Mouse (Mus musculus) midbrain, embryonic 15.5 days (tissue): ENCODE measurements around the gene Eif4g3. TPM values are rescaled to one million over a fixed set of nuclear protein-coding genes. Genes with fewer than 3 reads are reported as not detected.

Experiments
- ATAC-seq: fragments of 200-750 bp; cut with Nextera tagmentation; replicated peaks from 2 replicates; pipeline ENCODE4 v1.8.0; 2017; ENCODE audit warnings: moderate TSS enrichment
- H3K27ac ChIP-seq: fragments of 300-500 bp; sonication (generic); 2 replicates; pipeline ENCODE4 v1.5.1; 2015; ENCODE audit warnings: mild to moderate bottlenecking, inconsistent platforms
- H3K27me3 ChIP-seq: fragments of 300-500 bp; sonication (generic); replicated peaks from 2 replicates; pipeline ENCODE4 v1.6.1; 2015; ENCODE audit warnings: inconsistent platforms
- H3K36me3 ChIP-seq: fragments of 300-500 bp; sonication (generic); replicated peaks from 2 replicates; pipeline ENCODE4 v1.6.1; 2015; ENCODE audit warnings: inconsistent platforms
- H3K4me1 ChIP-seq: fragments of 300-500 bp; sonication (generic); 2 replicates; pipeline ENCODE4 v1.6.1; 2015; ENCODE audit warnings: inconsistent platforms
- H3K4me2 ChIP-seq: fragments of 300-500 bp; sonication (generic); 2 replicates; pipeline ENCODE4 v1.6.1; 2015; ENCODE audit warnings: inconsistent platforms, mild to moderate bottlenecking, moderate library complexity
- H3K4me3 ChIP-seq: fragments of 300-500 bp; sonication (generic); 2 replicates; pipeline ENCODE4 v1.5.1; 2015; ENCODE audit warnings: mild to moderate bottlenecking, inconsistent platforms
- H3K9ac ChIP-seq: fragments of 300-500 bp; sonication (generic); 2 replicates; pipeline ENCODE4 v1.6.1; 2015; ENCODE audit warnings: mild to moderate bottlenecking, inconsistent platforms
- H3K9me3 ChIP-seq: fragments of 300-500 bp; sonication (generic); 2 replicates; pipeline ENCODE4 v1.6.1; 2016; ENCODE audit warnings: inconsistent platforms
- WGBS: fragments of 180-500 bp; shearing (Covaris S2); methylation state at CpG from one replicate; pipeline ENCODE4 v1.1.7; 2015; ENCODE audit warnings: mixed read lengths; 5-methylcytosine and 5-hydroxymethylcytosine counted together
- polyA plus RNA-seq: library from polyadenylated mRNA; unstranded; fragments of >200 nt; fragmentation: Nextera tagmentation; extraction: Ambion mirVana; gene quantifications from 2 replicates; pipeline ENCODE4 v1.2.1, GENCODE M21; 2015

Eif4g3 gene
- polyA plus RNA-seq, 1 experiment from 2014 or later = 58.5 TPM

DNA sequence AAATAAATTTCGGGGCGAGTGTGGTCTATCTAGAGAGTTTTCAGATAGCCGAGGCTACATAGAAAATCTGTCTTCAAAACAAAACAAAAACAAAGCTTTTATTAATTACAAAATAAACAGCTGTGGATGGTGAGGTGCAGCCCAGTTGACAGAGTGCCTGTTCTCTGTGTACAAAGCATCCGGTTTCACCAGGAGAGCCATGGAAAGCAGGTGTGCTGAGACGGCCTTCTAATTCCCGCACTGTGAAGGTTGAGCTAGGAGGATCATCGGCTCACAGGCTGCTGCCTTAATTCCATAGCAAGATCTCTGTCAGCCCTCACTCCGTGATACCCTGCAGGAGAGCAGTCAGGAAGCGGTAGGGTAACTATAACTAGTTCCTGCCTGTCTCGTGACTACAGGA is 109.0 kb downstream of the Eif4g3 start:
- no peak for ATAC-seq
- WGBS = 80% methylated on average over 10 of the region's 10 CpGs
- Histone ChIP-seq H3K27me3 (no peaks in the 10 kb centered on the region), H3K9me3 (no peaks in the 10 kb centered on the region), H3K27ac (0 out of 2 replicates have a peak overlapping the region, but pooled peaks have one; percentile 18), H3K4me2 (no peak overlapping the region), H3K36me3 (peaks cover 25% of the 10 kb centered on the region), H3K4me1 (peaks cover 2% of the 10 kb centered on the region; the same call in 1 of the 2 replicates), H3K9ac (no peak overlapping the region), H3K4me3 (no peak overlapping the region)

DNA sequence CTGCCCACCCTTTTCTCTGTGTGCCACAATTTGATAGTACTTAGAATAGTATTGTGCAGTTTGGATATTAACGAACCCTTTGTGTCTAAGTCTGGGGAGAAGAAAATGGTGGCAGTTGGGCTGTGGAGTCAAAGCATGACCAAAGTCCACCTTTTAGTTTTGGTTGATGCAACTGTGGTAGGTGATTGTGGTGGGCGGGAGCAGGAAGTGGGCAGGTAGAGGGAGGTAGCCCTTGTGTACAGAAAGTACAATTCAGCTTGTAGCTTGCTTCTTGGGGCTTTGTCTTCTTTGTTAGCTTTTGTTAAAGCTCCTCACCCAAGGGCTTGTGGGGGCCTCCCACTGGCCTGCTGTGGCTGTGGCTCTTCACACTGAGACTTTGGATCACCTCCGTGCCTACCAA is 109.6 kb downstream of the Eif4g3 start:
- Histone ChIP-seq H3K4me3 (no peak overlapping the region), H3K9ac (no peak overlapping the region), H3K36me3 (peaks cover 20% of the 10 kb centered on the region), H3K9me3 (no peaks in the 10 kb centered on the region), H3K4me2 (no peak overlapping the region), H3K4me1 (peaks cover 2% of the 10 kb centered on the region; the same call in 1 of the 2 replicates), H3K27me3 (no peaks in the 10 kb centered on the region), H3K27ac (no peak overlapping the region)
- ATAC-seq = no peak
- WGBS = 86% methylated on average over 3 of the region's 3 CpGs

DNA sequence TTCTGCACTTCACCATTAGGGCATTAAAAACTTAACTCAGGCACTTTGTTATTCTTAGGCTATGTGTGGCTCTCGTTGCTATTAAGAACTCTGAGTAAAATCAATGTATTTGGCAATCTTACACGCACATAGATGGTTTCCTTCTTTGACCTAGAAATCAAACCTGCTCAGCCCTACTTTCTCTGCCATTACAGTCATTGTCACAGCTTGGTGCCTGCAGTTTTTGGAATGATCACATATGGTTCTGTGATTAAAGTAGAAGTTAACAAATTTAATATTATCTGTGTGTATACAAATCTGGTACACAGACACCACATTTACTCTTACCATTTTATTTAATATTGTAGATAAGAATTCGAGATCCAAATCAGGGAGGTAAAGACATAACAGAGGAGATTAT is 112.1 kb downstream of the Eif4g3 start:
- Histone ChIP-seq H3K4me1 (peaks cover 2% of the 10 kb centered on the region; the same call in 1 of the 2 replicates), H3K9ac (no peak overlapping the region), H3K27ac (no peak overlapping the region), H3K36me3 (peaks cover 20% of the 10 kb centered on the region), H3K9me3 (no peaks in the 10 kb centered on the region), H3K27me3 (no peaks in the 10 kb centered on the region), H3K4me2 (no peak overlapping the region), H3K4me3 (no peak overlapping the region)
- no peak for ATAC-seq
- WGBS = 92% methylated on average over 3 of the region's 3 CpGs

DNA sequence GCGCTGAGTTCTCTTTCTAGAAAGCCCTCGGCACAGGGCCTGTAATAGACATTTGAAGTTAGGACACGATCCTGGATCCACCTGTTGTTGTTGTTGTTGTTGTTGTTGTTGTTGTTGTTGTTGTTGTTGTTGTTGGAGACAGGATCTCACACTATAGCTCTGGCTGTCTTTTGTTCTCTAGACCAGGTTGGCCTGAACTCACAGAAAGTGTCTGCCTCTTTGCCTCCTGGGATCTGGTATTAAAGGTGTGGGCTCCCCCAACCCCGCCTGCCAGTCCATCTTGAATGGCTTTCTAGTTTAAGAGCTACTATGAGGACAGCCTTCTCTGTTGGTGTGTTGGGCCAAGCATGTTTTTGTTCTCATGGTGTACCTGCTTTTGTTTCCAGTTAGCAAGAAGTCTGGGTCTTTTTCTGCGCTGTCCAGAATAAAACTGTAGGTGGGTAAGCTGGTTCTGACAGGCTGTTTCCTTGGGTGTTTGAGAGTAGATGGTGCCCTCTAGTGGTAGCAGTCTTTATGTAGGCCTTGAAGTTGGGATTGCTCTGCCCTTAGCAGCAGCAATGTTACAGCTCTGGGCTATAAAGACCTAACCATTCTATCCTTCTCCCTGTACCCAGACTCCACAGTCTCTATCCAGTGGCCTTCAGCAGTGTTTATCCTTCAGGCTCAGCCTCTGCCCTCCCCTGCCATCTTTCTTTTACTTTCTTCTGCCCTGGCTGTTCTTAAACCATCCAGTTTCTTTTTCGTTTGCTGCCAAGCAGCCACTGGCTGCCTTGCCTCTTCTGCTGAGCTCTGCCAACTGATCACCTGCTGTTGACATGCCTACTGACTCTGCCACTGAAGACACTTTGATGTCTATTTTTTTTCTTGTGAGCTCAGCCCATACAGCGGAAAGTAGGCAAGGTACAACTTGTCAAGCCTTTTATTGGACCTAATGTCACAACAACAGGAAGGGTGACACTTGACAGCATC is 114.9 kb downstream of the Eif4g3 start:
- Histone ChIP-seq H3K36me3 (peaks cover 20% of the 10 kb centered on the region), H3K4me2 (no peak overlapping the region)
- ATAC-seq = peak; percentile 66; the same call in 1 of the 2 replicates

DNA sequence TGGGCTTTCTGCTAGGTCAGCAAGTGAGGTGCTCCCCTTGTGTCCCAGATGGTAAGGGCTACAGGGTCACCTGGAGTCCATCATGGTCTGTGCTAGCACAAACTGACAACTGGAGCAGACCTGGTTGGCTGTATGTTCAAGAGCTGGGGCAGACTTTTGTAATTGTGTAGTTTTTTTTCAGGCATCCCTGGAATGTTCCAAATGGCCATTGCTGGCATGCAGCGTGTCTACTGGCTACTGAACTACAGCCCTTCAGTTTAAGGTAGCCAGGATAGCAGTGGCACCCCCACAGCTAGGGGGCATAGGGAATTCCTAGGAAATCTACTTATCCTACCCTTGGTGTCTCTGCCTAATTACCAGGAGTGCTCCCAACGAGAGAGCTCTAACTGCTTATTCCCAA is 115.7 kb downstream of the Eif4g3 start:
- H3K4me3 ChIP-seq = no peak overlapping the region
- no peak overlapping the region for H3K27ac ChIP-seq
- H3K36me3 ChIP-seq = peaks cover 15% of the 10 kb centered on the region; the same call in 1 of the 2 replicates
- no peak overlapping the region for H3K4me2 ChIP-seq
- no peaks in the 10 kb centered on the region for H3K9me3 ChIP-seq
- no peaks in the 10 kb centered on the region for H3K27me3 ChIP-seq
- no peak for ATAC-seq
- no peak overlapping the region for H3K9ac ChIP-seq
- 81% methylated on average over 2 of the region's 2 CpGs for WGBS
- no peaks in the 10 kb centered on the region for H3K4me1 ChIP-seq

More for the DNA sequence above, 114.9 kb downstream of the Eif4g3 start:
- Histone ChIP-seq H3K9ac (no peak overlapping the region), H3K9me3 (no peaks in the 10 kb centered on the region), H3K27ac (no peak overlapping the region), H3K4me1 (no peaks in the 10 kb centered on the region), H3K4me3 (no peak overlapping the region), H3K27me3 (no peaks in the 10 kb centered on the region)
- 85% methylated on average over 7 of the region's 7 CpGs for WGBS

DNA sequence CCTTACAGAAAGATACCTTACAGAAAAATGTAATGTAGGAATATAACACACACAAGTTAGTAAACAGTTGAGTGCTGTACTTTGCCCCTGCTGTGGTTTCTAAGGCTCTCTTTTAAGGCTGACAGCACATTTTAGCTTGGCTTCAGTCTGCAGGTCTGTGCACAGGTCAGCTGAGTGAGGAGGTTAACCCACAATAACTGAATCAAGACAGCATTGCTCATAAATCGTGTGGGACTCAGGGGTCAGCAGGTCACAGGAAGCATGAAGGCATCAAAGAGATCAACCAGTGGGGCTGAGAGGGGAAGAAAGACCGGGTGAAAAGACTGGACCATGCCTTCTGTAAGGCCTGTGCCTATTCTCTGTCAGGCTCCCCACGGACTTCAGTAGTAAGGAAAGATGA is 116.5 kb downstream of the Eif4g3 start:
- Histone ChIP-seq H3K27ac (no peak overlapping the region), H3K36me3 (peaks cover 15% of the 10 kb centered on the region; the same call in 1 of the 2 replicates), H3K4me2 (no peak overlapping the region), H3K9ac (no peak overlapping the region), H3K4me1 (no peaks in the 10 kb centered on the region), H3K4me3 (no peak overlapping the region), H3K9me3 (no peaks in the 10 kb centered on the region), H3K27me3 (no peaks in the 10 kb centered on the region)
- 46% methylated on average over 3 of the region's 3 CpGs for WGBS
- no peak for ATAC-seq

DNA sequence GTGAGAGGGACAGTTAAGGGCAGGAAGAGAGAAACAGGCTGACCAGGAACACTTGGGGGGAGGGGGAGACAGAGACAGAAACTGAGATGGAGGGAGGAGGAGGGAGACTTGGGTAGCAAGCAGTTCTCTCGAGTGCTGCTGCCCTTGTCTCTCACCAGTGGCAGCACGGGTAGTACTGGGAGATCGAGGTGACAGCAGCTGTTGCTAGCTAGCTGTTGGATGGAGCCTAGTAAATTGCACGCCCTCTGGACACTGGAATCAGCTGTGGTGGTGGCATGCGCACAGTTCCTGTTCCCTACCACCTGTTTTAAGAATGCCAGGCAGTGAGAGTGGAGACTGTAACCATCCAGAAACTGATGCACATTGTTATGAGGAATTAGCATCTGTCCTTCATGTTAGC is 119.0 kb downstream of the Eif4g3 start:
- H3K4me1 ChIP-seq = no peaks in the 10 kb centered on the region
- no peak overlapping the region for H3K4me3 ChIP-seq
- H3K9me3 ChIP-seq = no peaks in the 10 kb centered on the region
- peaks cover 4% of the 10 kb centered on the region; the same call in 1 of the 2 replicates for H3K36me3 ChIP-seq
- H3K4me2 ChIP-seq = no peak overlapping the region
- WGBS = 79% methylated on average over 5 of the region's 5 CpGs
- ATAC-seq = no peak
- no peak overlapping the region for H3K9ac ChIP-seq
- 0 out of 2 replicates have a peak overlapping the region, but pooled peaks have one; percentile 1 for H3K27ac ChIP-seq
- H3K27me3 ChIP-seq = no peaks in the 10 kb centered on the region

DNA sequence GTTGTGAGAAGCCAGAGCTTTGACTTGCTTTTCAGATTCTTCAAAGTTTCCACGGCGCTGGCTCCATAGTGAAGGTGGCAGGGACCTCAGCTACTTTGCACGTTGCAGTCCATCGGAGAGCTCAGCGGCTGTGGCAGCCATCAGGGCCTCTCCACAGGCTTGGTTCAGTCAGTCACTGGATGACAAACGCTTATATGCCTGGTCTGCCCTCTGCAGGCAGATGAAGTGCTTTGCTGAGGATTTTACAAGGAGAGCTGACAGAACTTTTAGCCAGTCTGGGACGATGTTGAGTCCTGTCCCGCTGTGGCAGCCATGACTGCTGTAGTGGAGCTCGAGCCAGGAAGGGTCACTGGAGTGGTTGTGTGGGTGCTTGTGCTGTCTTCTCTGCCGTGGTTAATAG is 126.9 kb downstream of the Eif4g3 start:
- no peaks in the 10 kb centered on the region for H3K27me3 ChIP-seq
- H3K9me3 ChIP-seq = no peaks in the 10 kb centered on the region
- no peak overlapping the region for H3K4me3 ChIP-seq
- no peak overlapping the region for H3K4me2 ChIP-seq
- no peak overlapping the region for H3K27ac ChIP-seq
- no peak for ATAC-seq
- no peak overlapping the region for H3K9ac ChIP-seq
- WGBS = 49% methylated on average over 10 of the region's 10 CpGs
- no peaks in the 10 kb centered on the region for H3K4me1 ChIP-seq
- H3K36me3 ChIP-seq = peaks cover 3% of the 10 kb centered on the region; the same call in 1 of the 2 replicates

DNA sequence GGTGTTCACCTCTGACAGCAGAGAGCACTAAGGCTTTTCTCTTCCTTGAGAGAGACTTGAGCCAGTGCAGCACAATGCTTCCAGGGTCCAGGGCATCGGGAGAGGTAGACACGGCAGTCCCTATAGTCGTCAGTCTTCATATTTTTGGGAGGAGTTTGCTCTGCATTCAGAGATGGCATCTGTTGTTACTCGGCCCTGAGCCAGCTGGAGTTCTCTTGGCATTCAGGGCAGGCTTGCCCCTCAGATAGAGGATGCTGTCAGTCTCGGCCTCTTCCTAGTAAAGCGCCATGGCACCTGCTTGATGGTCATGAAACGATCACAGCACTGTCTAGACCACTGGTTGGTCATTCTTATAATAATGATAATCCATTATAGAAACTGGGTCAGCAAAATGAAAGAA is 131.2 kb downstream of the Eif4g3 start:
- Histone ChIP-seq H3K4me3 (no peak overlapping the region), H3K9me3 (no peaks in the 10 kb centered on the region), H3K4me2 (no peak overlapping the region), H3K4me1 (no peaks in the 10 kb centered on the region), H3K27ac (no peak overlapping the region), H3K27me3 (no peaks in the 10 kb centered on the region), H3K36me3 (peaks cover 16% of the 10 kb centered on the region), H3K9ac (no peak overlapping the region)
- ATAC-seq = no peak
- WGBS = 78% methylated on average over 7 of the region's 7 CpGs

DNA sequence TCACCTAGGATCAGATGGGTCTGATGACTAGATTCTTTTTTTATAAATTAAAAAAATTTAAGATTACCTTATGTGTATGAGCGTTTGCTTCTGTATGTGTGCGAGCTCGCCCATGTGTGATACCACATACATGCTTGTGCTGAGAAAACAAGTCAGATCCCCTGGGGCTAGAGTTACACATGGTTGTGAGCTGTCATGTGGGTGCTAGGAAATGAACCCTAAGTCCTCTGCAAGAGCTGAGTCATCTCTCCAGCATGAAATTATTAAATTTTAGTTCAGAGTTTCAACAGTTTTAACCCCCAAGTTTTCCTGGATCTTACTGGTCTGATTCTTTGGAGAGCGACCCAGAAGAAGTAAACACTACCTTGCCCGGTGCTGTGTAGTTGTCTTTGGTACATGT is 134.5 kb downstream of the Eif4g3 start:
- peaks cover 16% of the 10 kb centered on the region for H3K36me3 ChIP-seq
- H3K9ac ChIP-seq = no peak overlapping the region
- peaks cover 9% of the 10 kb centered on the region; the same call in 1 of the 2 replicates for H3K4me1 ChIP-seq
- no peak overlapping the region for H3K27ac ChIP-seq
- H3K4me3 ChIP-seq = no peak overlapping the region
- H3K27me3 ChIP-seq = no peaks in the 10 kb centered on the region
- no peak overlapping the region for H3K4me2 ChIP-seq
- 95% methylated on average over 5 of the region's 5 CpGs for WGBS
- no peak for ATAC-seq
- no peaks in the 10 kb centered on the region for H3K9me3 ChIP-seq

DNA sequence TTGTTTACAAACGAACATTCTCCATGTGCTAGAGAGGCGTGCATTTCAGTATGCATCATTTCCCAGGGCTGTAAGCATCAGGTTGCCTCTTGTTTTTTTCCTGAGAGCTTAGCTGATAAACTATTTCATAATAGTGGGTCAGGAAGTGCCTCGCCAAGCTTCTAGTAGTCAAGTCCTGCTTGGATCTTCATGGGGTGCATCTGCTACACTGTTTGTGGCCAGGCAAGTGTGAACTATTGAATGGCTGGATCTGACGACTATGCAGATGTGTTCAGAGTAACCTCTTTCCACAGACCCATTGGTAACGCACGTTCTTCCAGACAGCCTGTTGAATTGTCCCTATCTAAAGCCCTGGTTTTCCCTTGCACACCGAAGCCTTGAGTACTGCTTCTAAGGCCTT is 135.0 kb downstream of the Eif4g3 start:
- Histone ChIP-seq H3K4me3 (no peak overlapping the region), H3K27ac (no peak overlapping the region), H3K4me1 (peaks cover 9% of the 10 kb centered on the region; the same call in 1 of the 2 replicates), H3K9me3 (no peaks in the 10 kb centered on the region), H3K36me3 (peaks cover 16% of the 10 kb centered on the region), H3K4me2 (no peak overlapping the region), H3K27me3 (no peaks in the 10 kb centered on the region), H3K9ac (no peak overlapping the region)
- WGBS = 85% methylated on average over 7 of the region's 7 CpGs
- ATAC-seq = no peak

DNA sequence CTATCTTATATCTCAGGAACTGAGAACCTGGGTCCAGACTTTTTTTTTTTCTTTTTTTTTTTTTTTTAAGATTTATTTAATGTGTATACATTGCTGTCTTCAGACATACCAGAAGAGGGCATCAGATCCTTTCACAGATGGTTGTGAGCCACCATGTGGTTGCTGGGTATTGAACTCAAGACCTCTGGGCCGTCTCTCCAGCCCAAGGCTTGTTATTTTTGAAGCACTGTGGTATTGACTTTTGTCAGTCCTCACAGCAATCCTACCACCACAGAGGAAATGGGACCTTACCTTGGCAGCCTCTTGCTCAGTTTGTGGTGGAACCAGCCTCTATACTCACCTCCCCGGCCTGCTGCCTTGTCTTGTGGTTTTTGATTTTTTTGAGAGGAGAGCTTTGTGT is 137.3 kb downstream of the Eif4g3 start:
- no peak overlapping the region for H3K4me2 ChIP-seq
- no peaks in the 10 kb centered on the region for H3K27me3 ChIP-seq

More for the DNA sequence above, 137.3 kb downstream of the Eif4g3 start:
- H3K27ac ChIP-seq = no peak overlapping the region
- no peak overlapping the region for H3K9ac ChIP-seq
- 77% methylated on average over 2 of the region's 2 CpGs for WGBS
- H3K4me1 ChIP-seq = peaks cover 9% of the 10 kb centered on the region; the same call in 1 of the 2 replicates
- no peaks in the 10 kb centered on the region for H3K9me3 ChIP-seq
- no peak overlapping the region for H3K4me3 ChIP-seq
- H3K36me3 ChIP-seq = peaks cover 16% of the 10 kb centered on the region
- ATAC-seq = no peak
